Mouse (Mus musculus) ovary, postnatal 36 days (tissue): ENCODE results near the gene Polr2f.

Experiments used
- DNase-seq: peaks from one replicate; pipeline ENCODE4 v3.0.0; 2022; ENCODE audit warnings: low spot score, mixed read lengths

The Polr2f gene

DNA sequence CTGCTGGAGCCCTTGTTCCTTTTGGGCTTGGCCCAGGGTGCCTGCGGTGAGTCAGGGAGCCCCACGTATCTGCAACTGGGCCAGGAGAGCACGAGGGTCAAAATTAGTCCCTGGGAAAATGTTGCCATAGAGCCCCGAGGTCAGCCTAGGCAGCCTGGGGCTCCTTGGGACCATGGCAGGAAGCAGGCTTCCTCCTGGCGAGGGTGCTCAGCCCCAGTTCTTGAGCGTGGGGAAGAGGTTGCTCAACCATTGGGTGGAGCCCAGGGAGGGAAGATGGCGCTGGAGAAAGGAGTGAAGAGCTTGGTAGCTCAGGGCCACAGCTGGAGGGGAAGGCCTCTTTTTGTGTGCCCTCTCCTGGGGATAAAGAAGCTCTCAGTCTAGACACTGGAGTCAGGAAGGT is 21.5 kb downstream of the Polr2f start:
- no peak for DNase-seq

GRCm38 (mm10) chr15:79162822-79163221 is 22.0 kb downstream of the Polr2f start:
- no peak for DNase-seq

GRCm38 (mm10) chr15:79164251-79164650 is 23.4 kb downstream of the Polr2f start:
- DNase-seq: no peak

- DNase-seq: no peak
Measured at GRCm38 (mm10) chr15:79165140-79165539, 24.3 kb downstream of the Polr2f start, which contains the start of gene Sox10. Gene Sox10, minus strand, starts transcription at chr15:79165240.

GRCm38 (mm10) chr15:79166712-79167111 is 25.9 kb downstream of the Polr2f start:
- no peak for DNase-seq

GRCm38 (mm10) chr15:79176905-79177304 is 36.1 kb downstream of the Polr2f start:
- no peak for DNase-seq

DNA sequence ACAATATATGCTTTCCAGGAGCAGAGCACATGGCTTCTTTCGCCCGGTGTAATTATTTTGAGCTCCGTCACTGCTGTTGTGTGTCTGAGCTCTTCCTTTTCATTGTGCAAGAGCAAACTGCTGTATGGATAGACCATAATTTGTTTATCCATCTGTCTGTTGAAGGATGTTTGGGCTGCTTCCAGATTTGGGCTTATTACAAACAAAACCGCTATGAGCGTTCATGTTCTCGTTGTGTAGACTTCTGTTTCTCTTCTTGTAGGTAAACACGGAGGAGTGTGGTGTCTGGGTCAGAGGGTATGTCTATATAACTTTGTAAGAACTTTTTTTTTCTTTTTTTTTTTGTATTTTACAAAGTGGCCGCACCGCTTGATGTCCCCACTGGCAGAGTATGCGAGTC is 44.4 kb downstream of the Polr2f start:
- no peak for DNase-seq

DNA sequence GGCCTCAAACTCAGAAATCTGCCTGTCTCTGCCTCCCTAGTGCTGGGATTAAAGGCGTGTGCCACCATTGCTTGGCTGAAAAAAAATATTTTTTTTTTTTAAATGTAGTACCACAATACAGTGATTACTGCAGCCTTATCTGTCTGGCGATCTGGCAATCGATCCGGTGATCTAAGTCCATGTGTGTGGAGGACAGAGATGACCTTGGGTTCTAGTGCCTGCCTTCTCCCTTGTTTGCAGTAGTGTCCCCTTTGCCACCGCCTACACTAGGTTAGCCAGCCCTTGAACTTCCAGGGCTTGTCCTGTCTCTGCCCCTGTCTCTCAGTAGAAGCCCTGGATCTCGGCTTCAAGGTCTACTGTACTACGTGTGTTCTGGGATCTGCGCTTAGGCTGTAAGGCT is 47.0 kb downstream of the Polr2f start:
- no peak for DNase-seq

DNA sequence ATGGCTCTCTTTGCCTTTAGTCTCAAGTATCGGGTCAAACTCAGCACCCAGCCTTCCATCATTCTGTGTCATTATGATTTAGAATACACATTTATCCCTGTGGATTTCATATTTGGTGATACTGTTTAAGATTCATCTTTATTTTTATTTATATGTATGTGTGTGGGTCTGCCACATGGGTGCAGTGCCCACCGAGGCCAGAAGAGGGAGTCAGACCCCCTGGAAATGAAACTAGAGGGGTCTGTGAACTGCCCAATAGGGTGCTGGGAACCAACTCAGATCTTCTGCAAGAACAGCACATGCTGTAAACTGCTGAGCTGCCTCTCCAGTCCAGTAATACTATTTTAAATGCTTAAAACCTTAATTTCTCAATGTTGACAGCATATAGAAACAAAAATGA is 50.6 kb downstream of the Polr2f start:
- DNase-seq: no peak

GRCm38 (mm10) chr15:79192450-79192849 is 51.6 kb downstream of the Polr2f start:
- DNase-seq: peak; percentile 28

DNA sequence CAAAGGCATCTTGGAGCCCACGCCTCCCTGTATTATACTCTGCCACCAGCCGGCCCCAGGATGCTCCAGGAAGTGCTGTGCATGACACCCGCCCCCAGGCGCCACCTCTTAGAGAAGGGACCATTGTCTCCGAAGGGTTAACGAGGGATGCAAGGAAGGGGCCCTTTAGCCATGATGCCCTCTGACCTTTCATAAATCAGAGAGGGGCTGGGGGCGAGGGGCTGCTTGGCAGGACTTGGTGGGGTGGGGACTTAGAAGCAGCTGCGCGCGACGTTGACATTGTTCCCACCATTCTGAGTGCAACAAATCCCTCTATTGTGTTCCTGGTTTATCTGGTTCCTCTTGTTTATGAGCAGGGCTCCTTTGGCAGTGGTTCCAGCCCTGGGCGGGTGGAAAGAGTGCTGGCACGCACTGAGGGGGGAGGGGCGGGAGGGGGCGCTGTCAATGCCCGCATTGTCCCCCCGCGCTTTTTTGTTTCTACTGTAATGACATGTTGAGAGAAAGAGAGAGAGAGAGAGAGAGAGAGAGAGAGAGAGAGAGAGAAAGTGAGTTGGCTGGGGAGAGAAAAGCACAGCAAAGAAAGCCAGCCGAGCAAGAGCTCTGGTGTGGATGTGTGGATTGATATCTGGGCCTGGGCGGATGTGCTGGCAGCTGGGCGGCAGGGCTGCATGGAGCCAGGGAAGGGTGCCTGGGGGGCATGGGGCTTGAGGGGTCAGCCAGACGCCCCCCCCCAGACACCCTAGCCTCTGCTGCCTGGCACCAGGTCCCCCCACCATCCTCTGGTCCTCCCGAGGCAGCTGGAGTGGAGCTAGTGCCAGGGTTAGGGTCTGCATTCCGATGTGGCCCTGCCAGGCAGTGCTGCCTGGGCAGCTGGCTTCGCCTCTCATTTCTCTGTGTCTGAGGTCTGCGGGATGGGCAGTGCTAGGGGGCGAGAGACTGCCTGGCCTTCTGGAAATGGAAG is 52.4 kb downstream of the Polr2f start:
- peak; percentile 39 for DNase-seq

DNA sequence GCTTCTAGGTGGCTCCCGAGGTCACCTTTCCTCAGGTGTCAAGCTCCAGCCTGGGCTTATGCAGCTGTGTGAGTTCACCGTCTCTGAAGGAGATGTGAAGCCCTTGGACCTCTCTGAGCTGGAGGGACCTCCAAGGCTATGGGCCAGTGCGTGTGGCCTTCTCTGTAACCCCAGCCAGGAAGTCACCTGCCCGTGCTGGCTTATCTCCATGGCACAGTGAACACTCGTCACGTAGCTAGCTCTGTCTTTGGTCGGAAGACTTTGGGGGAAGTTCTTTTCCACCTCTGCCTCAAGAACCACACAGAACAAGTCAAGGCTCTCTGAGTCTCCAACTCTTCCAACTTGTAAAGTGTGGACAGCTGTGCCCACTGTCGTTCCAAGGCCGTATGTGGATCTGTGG is 53.2 kb downstream of the Polr2f start:
- no peak for DNase-seq

DNA sequence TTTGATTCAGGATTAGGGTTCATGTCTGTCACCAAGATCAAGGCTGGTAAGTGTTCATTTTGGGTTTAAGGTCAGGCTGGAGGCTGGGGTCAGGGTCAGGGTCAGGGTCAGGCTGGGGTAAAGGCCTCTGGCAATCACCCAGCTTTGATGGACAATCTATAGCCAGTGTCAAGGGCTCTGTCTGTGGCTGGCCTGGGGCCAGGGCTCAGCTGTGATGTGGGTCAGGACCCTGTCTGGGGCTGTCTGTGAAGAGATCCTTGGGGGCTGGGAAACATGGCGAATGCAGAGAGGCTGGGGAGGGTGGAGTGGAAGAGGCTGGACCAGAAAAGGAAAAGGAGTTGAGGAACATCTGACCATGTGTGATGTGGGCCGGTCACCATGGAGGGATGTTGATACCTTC is 54.1 kb downstream of the Polr2f start:
- DNase-seq: no peak

- DNase-seq: no peak
Measured at GRCm38 (mm10) chr15:79195492-79195891, 54.7 kb downstream of the Polr2f start.

- DNase-seq: no peak
Measured at GRCm38 (mm10) chr15:79199390-79199976, 58.7 kb downstream of the Polr2f start.
